Mouse (Mus musculus) ES-E14 (cell line): Measurements from ENCODE around the gene Prpf3. TPM values are rescaled to one million over a fixed set of nuclear protein-coding genes. Genes with fewer than 3 reads are reported as not detected.

ENCODE experiments used
- DNase-seq: peaks from one replicate; pipeline ENCODE4 v3.0.0-alpha.2; 2013; ENCODE audit warnings: low read depth, low spot score
- H3K27ac ChIP-seq: 2 replicates; pipeline ENCODE4 v1.5.1; 2012; ENCODE audit warnings: low read depth, mild to moderate bottlenecking, low read length, moderate library complexity, mixed read lengths; ENCODE audit not compliant: poor library complexity, insufficient read depth, severe bottlenecking
- H3K36me3 ChIP-seq: 2 replicates; pipeline ENCODE4 v1.6.1; 2012; ENCODE audit warnings: mild to moderate bottlenecking, low read length, moderate library complexity, mixed read lengths; ENCODE audit not compliant: control insufficient read depth, poor library complexity, insufficient read depth, severe bottlenecking
- H3K4me1 ChIP-seq, 2 experiments: fragments of 150-350 bp in 1 of 2; sonication (generic) in 1 of 2; 2 replicates each; pipeline ENCODE4 v1.6.1; 2012; ENCODE audit warnings: low read length in 2 of 2, mild to moderate bottlenecking in 1 of 2, mixed read lengths in 1 of 2; ENCODE audit not compliant: control insufficient read depth in 2 of 2, insufficient read depth in 2 of 2, poor library complexity in 1 of 2
- H3K4me3 ChIP-seq, 2 experiments: fragments of 150-350 bp in 1 of 2; sonication (generic) in 1 of 2; 2 replicates each; pipeline ENCODE4 v1.5.1; 2012; ENCODE audit warnings: low read length in 2 of 2, low read depth in 1 of 2, mild to moderate bottlenecking in 1 of 2, mixed read lengths in 1 of 2; ENCODE audit not compliant: insufficient read depth in 1 of 2, poor library complexity in 1 of 2, severe bottlenecking in 1 of 2
- H3K9ac ChIP-seq: 2 replicates; pipeline ENCODE4 v1.6.1; 2012; ENCODE audit warnings: low read depth, mild to moderate bottlenecking, low read length, mixed read lengths; ENCODE audit not compliant: poor library complexity, insufficient read depth, severe bottlenecking
- H3K9me3 ChIP-seq: fragments of 150-350 bp; sonication (generic); 2 replicates; pipeline ENCODE4 v1.6.1; 2012; ENCODE audit warnings: low read depth, mild to moderate bottlenecking, low read length; ENCODE audit not compliant: control insufficient read depth, insufficient read depth
- CHD2 ChIP-seq: IDR thresholded peaks from 2 replicates; pipeline ENCODE4 v1.6.1; 2014; ENCODE audit warnings: mild to moderate bottlenecking, low read depth, low read length, inconsistent platforms
- HCFC1 ChIP-seq: IDR thresholded peaks from 2 replicates; pipeline ENCODE4 v1.6.1; 2012; ENCODE audit warnings: low read length, inconsistent platforms, borderline replicate concordance; ENCODE audit not compliant: insufficient read depth
- MAFK ChIP-seq: IDR thresholded peaks from 2 replicates; pipeline ENCODE4 v1.6.1; 2014; ENCODE audit warnings: mild to moderate bottlenecking, low read depth, low read length, inconsistent platforms; ENCODE audit not compliant: insufficient read depth
- ZC3H11A ChIP-seq: IDR thresholded peaks from 2 replicates; pipeline ENCODE4 v1.6.1; 2012; ENCODE audit warnings: low read depth, mild to moderate bottlenecking, inconsistent platforms, low read length, borderline replicate concordance
- ZNF384 ChIP-seq: IDR thresholded peaks from 2 replicates; pipeline ENCODE4 v1.6.1; 2012; ENCODE audit warnings: low read depth, low read length, inconsistent platforms
- in situ Hi-C, 2 experiments: fragments of 600-800 bp; cut with MboI; formaldehyde crosslinking; loops; one replicate each; pipeline ENCODE4 v1.15.1; 2025; ENCODE audit warnings: low sequenced_read_pairs in 2 of 2, inconsistent platforms in 1 of 2; ENCODE audit not compliant: unreplicated experiment in 2 of 2
- total RNA-seq: library from RNA; depleted of rRNA; stranded (reverse); fragments of 300-350 nt; gene quantifications from 2 replicates; pipeline ENCODE4 v1.2.3, GENCODE M21; 2012

Prpf3 gene
- total RNA-seq, 1 experiment: 48.6 TPM

DNA sequence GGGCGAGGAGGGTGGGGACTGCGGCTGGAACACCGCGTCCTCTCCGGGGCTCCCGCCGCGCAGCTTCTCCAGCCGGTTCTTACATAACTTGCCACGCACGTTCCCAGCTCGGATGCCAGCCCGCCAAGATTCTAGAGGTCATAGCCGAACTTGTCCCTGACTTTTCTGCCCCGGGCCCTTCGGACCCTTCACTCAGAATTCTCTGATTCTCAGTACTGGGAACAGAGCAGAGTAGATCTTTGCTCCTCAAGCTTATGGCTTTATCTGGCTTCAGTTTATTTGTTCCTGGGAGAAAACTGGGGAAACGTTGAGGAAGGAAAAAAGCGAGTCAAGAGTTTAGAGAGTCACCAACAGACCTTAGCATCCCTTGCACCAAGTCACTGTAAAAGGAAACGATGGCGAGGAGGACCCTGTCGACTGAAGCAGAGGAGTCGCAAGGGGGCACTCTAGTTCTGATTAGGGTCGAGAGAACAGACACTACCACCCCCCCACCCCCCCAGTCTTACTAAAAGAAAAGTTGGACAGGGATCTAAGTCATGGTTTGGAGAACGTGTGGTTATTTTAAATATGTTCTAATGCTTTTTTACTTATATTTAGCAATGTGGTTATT, 27.2 kb upstream of the Prpf3 start:
- TF ChIP-seq ZNF384 (no peak), CHD2 (no peak), MAFK (no peak), HCFC1 (no peak), ZC3H11A (no peak)
- in situ Hi-C loops: no loop called here
- peaks cover 2% of the 10 kb centered on the region; the same call in 1 of the 2 replicates for H3K36me3 ChIP-seq
- H3K4me3 ChIP-seq: peak overlapping the region; percentile 39 to 46
- no peaks in the 10 kb centered on the region for H3K9me3 ChIP-seq
- H3K9ac ChIP-seq: peak overlapping the region; percentile 46
- no peak for DNase-seq
- H3K4me1 ChIP-seq: peaks cover 0 to 6% of the 10 kb centered on the region in 2 experiments; a peak in 1 of 4 replicates
- no peak overlapping the region for H3K27ac ChIP-seq

DNA sequence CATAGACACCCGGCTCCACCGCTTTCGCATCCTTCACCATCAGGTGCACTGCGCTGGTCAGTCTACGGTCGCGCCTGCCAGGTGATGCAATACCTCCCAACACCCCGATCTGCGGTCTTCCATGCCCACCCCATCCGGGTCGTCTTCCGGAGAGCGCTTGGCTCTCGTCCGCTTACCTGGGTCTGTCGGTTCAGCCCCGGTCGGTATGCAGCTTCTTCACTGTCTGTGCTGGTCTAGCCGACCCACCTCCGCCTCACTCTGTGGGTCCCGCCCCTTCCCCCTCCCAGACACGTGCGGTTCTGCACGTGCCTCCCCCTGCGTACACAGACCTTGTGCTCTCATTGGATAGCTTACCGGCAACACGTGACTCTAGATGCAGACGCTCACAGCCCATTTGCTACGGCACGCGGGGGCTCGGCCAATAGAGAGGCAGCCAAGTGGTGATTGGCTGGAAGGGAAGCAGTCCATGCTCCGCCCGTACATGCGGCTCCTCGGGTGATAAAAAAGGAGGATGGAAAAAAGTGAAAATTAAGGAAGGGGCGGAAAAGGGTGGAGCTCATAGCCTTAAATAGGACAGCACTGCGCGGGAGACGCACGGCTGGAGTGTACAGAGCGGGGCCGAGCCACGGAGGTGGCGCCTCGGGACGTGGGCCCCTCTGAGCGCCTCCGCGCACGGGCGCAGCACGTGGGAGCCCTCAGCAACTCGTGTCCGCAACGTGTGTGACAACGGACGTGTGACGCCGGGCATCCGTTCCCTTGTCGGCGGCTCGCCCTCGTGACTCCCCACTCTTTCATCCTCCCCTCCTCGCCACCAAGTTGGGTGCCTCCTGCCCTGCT, 26.5 kb upstream of the Prpf3 start, which contains the start of gene Ciart:
Gene Ciart (minus strand): TSS at position 273 of the 837 bp plus-strand sequence.
- in situ Hi-C loops: no loop called here
- no peaks in the 10 kb centered on the region for H3K9me3 ChIP-seq
- peak; percentile 93 for DNase-seq
- H3K4me3 ChIP-seq: peak within 1 kb of the TSS; percentile 62 to 68
- H3K9ac ChIP-seq: peak within 1 kb of the TSS; percentile 68
- peaks cover 2% of the 10 kb centered on the region; the same call in 1 of the 2 replicates for H3K36me3 ChIP-seq
- H3K27ac ChIP-seq: no peak within 1 kb of the TSS; the same call in 1 of the 2 replicates
- TF ChIP-seq ZC3H11A: no peak
- TF ChIP-seq MAFK: no peak
- no peak for TF ChIP-seq ZNF384
- peak; percentile 58; the same call in 1 of the 2 replicates for TF ChIP-seq HCFC1
- TF ChIP-seq CHD2: peak; percentile 69; the same call in 1 of the 2 replicates
- peaks cover 0 to 6% of the 10 kb centered on the region in 2 experiments; a peak in 1 of 4 replicates for H3K4me1 ChIP-seq

DNA sequence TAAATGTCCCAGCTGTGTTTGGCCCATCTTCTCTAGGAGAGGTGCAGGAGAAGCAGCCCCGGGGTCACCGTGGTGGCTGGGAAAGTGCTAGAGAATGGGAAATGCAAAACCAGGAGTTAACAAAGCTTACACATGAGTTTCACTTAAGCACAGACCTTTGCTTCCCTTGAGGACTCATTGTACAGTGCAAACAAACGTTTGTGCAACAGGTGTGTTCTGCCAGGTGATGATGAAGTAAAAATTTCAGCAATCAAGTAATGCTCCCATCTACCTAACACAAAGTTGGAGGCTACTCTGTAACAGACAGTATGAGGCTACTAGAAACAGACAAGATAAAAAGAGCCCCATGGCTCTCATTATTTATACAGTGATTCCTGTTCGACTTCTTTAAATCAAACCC, 23.4 kb upstream of the Prpf3 start:
- TF ChIP-seq HCFC1: no peak
- no peak for TF ChIP-seq MAFK
- TF ChIP-seq CHD2: no peak
- no peak for TF ChIP-seq ZNF384
- TF ChIP-seq ZC3H11A: no peak

DNA sequence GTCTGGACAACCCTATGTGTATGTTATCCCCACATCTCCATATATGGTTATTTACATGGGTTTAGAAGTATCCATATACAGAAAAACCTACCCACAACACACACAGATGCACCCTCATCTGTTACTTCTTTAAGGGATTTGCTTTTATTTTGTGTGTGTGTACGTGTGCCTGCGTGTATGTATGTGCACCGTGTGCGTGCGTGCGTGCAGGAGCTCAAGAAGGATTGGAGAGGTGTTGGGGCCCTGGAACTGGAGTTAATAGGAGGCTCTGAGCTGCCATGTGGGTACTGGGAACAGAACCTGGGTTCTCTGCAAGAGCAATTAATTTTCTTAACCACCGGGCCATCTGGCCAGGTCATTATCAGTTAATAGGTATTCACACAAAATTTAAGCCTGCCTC, 16.4 kb upstream of the Prpf3 start:
- no peak overlapping the region for H3K27ac ChIP-seq
- in situ Hi-C loops: loop anchor here in 1 of 2 experiments (10.0 kb wide), 1 partner anchor 183 kb away; the partner anchor contains the start of gene Vps45
- no peak for DNase-seq
- H3K36me3 ChIP-seq: peaks cover 10% of the 10 kb centered on the region; the same call in 1 of the 2 replicates
- no peaks in the 10 kb centered on the region for H3K9me3 ChIP-seq
- H3K4me1 ChIP-seq: peaks cover 2% of the 10 kb centered on the region in 2 experiments; a peak in 1 of 4 replicates
- TF ChIP-seq ZC3H11A (no peak), HCFC1 (no peak), ZNF384 (no peak), MAFK (no peak), CHD2 (no peak)
- H3K9ac ChIP-seq: peak overlapping the region; percentile 65
- H3K4me3 ChIP-seq: peak overlapping the region; percentile 44 to 82

More for the DNA sequence above, 23.4 kb upstream of the Prpf3 start:
- H3K4me1 ChIP-seq: peaks cover 0 to 6% of the 10 kb centered on the region in 2 experiments; a peak in 1 of 4 replicates
- H3K36me3 ChIP-seq: peaks cover 2% of the 10 kb centered on the region; the same call in 1 of the 2 replicates
- no peak overlapping the region for H3K27ac ChIP-seq
- in situ Hi-C loops: loop anchor here in 1 of 2 experiments (10.0 kb wide), 1 partner anchor 176 kb away; the partner anchor contains the start of gene Vps45
- no peak overlapping the region for H3K9ac ChIP-seq
- DNase-seq: no peak
- H3K9me3 ChIP-seq: no peaks in the 10 kb centered on the region
- H3K4me3 ChIP-seq: no peak overlapping the region
